Mouse (Mus musculus): ENCODE measurements around the gene Cyp4a12b.
"Not testable (repeated sequence)": the region's sequence is repeated elsewhere in the genome, so short reads cannot be mapped to it uniquely, and the experiment has no call there.

The Cyp4a12b gene

DNA sequence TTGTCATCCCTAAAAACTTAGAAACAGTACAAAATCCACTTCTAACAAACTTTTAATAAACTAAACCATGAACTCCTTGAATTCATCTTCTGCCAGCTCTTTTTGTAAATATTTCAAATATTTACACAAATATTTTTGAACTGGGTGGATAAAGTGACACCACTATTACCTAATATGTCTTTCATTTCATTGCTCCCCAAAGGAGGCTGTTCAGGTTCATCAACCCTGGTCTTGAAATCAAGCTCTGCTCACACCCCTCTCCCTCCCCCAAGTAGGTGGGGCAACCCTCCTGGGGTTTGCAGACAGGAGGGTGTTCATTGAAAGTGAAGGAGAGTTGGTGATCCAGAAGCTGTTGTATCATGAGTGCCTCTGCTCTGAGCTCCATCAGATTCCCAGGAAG, at the start of gene Cyp4a12b:
TSS of gene Cyp4a12b (plus strand) at position 301 of the 400 bp plus-strand sequence.
- not testable (repeated sequence) for DNase-seq

DNA sequence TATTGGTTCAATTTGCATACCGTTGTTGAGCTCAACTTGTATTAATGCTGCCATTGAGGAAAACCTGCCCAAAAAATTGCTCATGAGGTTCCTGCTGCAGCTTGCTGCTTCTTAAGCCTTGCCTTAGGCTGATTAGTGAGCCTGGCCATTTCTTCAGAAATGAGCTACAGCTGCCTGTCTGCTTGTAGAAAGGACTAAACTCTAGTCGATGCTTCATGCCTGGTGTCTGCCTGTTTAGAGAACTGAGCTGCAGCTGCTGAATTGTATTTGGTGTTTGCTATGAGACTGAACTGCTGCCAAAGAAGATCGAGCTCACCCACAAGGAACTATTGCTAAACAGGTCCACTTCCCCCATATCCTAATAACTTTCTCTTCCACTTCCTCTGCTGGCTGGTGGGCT, 45.8 kb upstream of the Cyp4a12b start:
- not testable (repeated sequence) for DNase-seq

DNA sequence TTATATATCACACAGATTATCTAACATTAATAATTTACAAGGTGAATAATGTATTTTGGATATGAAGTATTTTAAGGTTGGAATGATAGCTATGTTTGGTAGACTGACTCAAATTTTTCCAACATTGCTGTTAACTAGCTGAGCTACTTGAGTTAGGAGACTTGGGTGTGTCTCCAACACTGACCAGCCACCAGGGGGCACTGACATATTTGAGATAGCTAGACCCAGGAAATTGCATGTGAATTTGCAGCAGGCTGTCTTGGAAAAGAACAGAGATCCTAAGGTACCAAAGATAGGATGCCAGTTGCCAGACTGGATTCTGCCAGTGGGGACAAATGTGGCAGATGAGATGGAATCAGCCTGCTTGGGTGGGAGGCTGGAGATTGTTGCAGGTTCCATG, 43.4 kb upstream of the Cyp4a12b start:
- peak; percentile 26 for DNase-seq

DNA sequence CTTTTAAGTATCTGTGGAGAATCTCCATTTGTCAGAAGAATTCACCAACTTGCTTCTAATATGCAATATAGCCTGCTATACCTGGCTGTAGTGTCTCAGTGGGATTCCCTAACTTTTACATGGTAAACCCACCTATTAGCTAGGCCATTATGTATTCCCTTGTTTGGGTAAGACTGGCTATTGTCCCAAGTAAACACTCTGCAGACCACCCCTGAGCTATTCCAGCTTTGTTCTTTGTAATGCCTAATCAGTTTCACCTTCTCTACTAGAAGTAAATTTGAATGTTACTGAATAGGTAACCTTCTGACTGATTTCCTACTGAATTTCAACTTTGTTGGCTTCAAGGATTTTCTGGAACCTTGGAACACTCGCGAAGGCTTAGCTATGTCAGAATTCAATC, 15.2 kb upstream of the Cyp4a12b start:
- DNase-seq: not testable (repeated sequence)

GRCm38 (mm10) chr4:115396950-115397349, 14.5 kb upstream of the Cyp4a12b start:
- not testable (repeated sequence) for DNase-seq

- no peak for DNase-seq
These were observed 39.2 kb downstream of the Cyp4a12b start for GRCm38 (mm10) chr4:115450577-115451137.

- DNase-seq: no peak
These were observed 40.9 kb downstream of the Cyp4a12b start, which contains the start of gene Cyp4a30b for GRCm38 (mm10) chr4:115452304-115452703. Cyp4a30b (plus strand) TSS chr4:115452604.

DNA sequence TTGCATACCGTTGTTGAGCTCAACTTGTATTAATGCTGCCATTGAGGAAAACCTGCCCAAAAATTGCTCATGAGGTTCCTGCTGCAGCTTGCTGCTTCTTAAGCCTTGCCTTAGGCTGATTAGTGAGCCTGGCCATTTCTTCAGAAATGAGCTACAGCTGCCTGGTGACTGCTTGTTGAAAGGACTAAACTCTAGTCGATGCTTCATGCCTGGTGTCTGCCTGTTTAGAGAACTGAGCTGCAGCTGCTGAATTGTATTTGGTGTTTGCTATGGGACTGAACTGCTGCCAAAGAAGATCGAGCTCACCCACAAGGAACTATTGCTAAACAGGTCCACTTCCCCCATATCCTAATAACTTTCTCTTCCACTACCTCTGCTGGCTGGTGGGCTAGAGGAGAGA, 62.2 kb downstream of the Cyp4a12b start:
- not testable (repeated sequence) for DNase-seq

DNA sequence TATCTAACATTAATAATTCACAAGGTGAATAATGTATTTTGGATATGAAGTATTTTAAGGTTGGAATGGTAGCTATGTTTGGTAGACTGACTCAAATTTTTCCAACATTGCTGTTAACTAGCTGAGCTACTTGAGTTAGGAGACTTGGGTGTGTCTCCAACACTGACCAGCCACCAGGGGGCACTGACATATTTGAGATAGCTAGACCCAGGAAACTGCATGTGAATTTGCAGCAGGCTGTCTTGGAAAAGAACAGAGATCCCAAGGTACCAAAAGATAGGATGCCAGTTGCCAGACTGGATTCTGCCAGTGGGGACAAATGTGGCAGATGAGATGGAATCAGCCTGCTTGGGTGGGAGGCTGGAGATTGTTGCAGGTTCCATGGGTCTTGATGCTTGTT, 64.6 kb downstream of the Cyp4a12b start:
- DNase-seq: peak; percentile 41

DNA sequence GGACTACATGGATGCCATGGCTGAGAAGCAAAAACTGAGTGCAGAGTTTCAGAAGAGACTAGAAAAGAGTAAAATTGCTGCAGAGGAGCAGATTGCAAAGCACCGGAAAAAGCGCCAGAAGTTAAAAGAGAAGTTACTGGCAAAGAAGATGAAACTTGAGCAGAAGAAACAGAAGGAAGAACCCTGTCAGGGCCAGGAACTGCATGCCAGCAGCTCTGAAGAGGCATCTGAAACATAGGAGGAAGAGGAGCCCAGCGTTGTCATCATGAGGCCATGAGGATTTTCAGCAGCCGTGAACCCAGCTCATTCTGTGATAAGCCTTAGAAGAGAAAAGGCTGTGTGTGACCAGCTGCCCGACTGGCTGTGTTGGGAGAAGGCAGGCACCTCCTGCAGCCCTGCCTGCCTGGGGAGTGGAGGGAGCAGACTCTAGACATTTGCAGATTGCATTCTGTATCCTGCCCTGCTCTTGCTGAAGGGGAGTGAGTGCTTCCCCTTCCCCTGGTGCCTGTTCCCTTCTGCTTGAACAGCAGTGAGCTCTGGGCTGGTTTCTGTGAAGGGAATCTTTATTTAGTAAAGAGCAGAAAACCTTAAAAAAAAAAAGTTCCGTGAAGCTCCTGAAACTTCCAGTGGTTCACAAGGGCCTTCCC, 69.7 kb downstream of the Cyp4a12b start:
- DNase-seq: no peak
